Mouse (Mus musculus): ENCODE measurements around the gene Cacna1h. TPM values are rescaled to one million over a fixed set of nuclear protein-coding genes. Genes with fewer than 3 reads are reported as not detected.
A peak's percentile ranks its signal among the peaks of the same experiment; 100 is the strongest.

Gene Cacna1h
- polyA plus RNA-seq, 1 experiment: 118 TPM

DNA sequence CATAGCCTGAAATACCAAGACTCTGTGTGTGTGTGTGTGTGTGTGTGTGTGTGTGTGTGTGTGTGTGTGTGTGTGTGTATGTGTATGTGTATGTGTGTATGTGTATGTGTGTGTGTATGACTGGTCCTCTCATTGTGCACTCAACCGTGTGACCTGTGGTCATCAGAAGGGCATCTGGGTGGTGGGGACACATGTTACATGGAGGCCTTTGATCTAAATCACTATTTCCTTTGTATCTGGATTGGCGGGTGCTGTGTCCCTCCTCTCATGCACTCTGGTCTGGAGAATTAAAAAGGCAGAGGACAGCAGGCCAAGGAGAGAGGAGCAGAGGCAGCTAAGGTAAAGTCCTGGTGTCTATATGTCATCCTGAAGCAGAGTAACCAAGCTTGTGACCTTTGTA is 67.6 kb downstream of the Cacna1h start, which contains the start of gene Tpsb2:
Gene Tpsb2, plus strand, starts transcription at position 301 of the 400 bp plus-strand sequence.
- TF ChIP-seq CTCF (IDR thresholded peaks at IDR 0.05; ENCODE audit: borderline replicate concordance, extremely low read depth, insufficient read depth, insufficient read length) (no peak), POLR2A (IDR thresholded peaks at IDR 0.05; ENCODE audit: borderline replicate concordance, extremely low read depth, insufficient read depth, insufficient read length, poor library complexity, severe bottlenecking) (no peak)
- DNase-seq (ENCODE audit: low read depth): no peak

DNA sequence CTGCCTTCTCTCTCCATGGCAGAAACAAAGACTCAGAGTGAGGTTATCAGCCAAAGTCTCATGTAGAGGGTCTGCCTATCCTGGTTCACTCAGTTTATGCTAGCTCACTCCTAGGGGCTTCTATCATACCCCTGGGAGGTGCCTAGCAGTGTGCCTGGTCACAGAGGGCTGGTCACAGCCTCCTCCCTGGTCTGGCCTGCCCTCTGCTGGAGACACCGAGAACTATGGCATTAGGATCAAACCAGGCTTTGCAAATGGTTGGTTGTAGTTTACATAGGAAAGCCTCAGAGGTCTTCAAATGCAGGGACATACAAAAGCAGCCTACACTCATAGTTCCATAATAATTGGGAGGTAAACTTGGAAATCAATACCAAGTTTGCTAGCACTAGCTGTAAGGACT is 69.9 kb downstream of the Cacna1h start:
- DNase-seq (ENCODE audit: low read depth): peak; percentile 8
- TF ChIP-seq CTCF (IDR thresholded peaks at IDR 0.05; ENCODE audit: borderline replicate concordance, extremely low read depth, insufficient read depth, insufficient read length): peak; percentile 73
- no peak for TF ChIP-seq POLR2A (IDR thresholded peaks at IDR 0.05; ENCODE audit: borderline replicate concordance, extremely low read depth, insufficient read depth, insufficient read length, poor library complexity, severe bottlenecking)

DNA sequence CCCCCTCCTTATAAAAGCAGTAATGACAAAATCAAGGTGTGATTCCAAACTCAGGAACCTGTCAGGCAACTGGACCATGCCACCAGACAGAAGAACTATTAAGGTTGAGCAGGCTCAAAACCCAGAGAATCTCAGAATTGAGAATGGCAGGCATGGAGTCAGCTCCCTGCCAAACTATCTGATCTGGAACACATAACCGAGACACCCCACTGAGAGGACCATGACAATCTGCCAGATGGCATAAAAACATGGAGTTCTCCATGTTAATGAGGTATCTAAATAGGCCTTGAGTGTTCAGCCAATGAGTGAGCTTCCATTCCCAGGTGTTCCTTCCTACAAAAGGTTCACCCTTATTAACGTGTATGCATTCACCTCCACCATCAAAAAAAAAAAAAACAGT is 72.3 kb downstream of the Cacna1h start:
- TF ChIP-seq POLR2A (IDR thresholded peaks at IDR 0.05; ENCODE audit: borderline replicate concordance, extremely low read depth, insufficient read depth, insufficient read length, poor library complexity, severe bottlenecking): no peak
- TF ChIP-seq CTCF (IDR thresholded peaks at IDR 0.05; ENCODE audit: borderline replicate concordance, extremely low read depth, insufficient read depth, insufficient read length): no peak
- DNase-seq (ENCODE audit: low read depth): no peak

DNA sequence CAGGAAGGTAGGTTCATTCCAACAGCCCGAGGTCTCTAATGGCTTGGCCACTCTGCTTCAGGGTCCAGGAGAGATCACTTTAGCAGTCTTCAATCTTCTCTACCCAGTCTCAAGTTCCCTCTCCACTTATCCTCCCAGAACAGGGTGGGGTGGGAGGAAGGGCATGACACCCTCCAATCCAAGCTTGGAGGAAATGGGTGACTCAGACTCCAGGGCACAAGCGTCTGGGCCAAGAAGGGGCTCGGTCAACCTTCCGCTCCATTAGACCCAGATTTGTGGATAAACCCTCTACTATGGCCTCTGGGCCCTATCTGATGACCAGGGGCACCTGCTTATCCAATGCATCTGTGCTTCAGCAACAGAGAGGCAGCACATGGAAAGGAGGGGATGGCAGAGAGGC is 88.1 kb downstream of the Cacna1h start, which contains the start of gene Tpsab1:
Gene Tpsab1, minus strand, starts transcription at position 101 of the 400 bp plus-strand sequence.
- TF ChIP-seq POLR2A (IDR thresholded peaks at IDR 0.05; ENCODE audit: borderline replicate concordance, extremely low read depth, insufficient read depth, insufficient read length, poor library complexity, severe bottlenecking) (no peak), CTCF (IDR thresholded peaks at IDR 0.05; ENCODE audit: borderline replicate concordance, extremely low read depth, insufficient read depth, insufficient read length) (no peak)
- no peak for DNase-seq (ENCODE audit: low read depth)

DNA sequence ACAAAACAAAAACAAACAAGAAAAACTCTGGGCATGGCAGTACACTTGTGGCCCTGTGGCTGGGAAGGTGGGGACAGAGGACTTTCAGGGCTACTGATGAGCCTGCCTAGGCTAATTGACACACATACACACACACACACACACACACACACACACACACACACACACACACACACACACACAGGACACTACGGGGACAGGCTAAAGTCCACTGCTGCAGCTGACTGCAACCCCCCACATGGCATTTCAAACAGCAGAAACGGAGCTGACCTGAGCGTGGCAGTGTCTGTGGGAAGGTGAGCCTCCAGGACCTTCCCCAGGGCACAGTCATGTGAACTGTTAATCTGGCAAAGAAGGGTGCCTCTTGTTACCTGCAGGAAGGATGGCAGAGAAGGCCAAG is 92.1 kb downstream of the Cacna1h start:
- no peak for DNase-seq (ENCODE audit: low read depth)
- TF ChIP-seq CTCF (IDR thresholded peaks at IDR 0.05; ENCODE audit: borderline replicate concordance, extremely low read depth, insufficient read depth, insufficient read length) (no peak), POLR2A (IDR thresholded peaks at IDR 0.05; ENCODE audit: borderline replicate concordance, extremely low read depth, insufficient read depth, insufficient read length, poor library complexity, severe bottlenecking) (no peak)

DNA sequence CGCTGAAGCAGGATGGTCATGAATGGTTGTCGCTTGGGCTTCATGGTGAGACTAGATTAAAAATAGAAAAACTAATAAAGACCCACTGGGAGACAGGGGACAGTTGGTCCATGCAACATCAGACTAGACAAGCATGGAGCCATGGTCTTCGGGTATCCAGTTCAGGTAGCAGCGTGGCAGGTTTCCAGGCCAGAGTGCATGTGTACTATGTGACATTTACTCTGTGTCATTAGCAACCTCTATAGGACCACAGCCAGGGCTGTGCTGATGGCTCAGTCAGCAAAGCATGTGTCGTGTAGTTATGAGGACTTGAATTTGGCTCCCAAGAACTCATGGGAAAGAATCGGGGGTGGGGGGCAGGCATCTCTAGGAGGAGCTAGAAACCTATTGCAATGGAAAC is 93.6 kb downstream of the Cacna1h start:
- TF ChIP-seq POLR2A (IDR thresholded peaks at IDR 0.05; ENCODE audit: borderline replicate concordance, extremely low read depth, insufficient read depth, insufficient read length, poor library complexity, severe bottlenecking): no peak
- no peak for TF ChIP-seq CTCF (IDR thresholded peaks at IDR 0.05; ENCODE audit: borderline replicate concordance, extremely low read depth, insufficient read depth, insufficient read length)
- DNase-seq (ENCODE audit: low read depth): no peak

DNA sequence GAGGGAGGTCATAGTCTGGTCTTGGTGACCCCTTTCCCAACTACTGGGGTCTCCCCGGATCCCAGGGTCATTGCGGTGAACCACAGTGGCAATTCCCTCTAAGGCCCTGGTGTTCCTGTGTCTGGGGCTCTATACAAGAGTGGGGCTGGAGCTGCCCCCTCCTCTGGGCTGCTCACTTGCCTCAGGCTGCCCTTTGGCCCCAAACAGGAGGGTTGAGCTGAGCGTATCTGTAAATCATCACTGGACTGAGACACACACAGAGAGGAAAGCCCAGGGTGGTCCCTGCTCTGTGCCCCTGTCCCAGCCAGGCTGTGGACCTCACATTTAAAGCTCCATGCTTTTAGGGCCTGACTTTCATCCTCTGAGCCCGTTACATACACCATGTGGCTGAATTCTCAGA is 95.4 kb downstream of the Cacna1h start:
- TF ChIP-seq POLR2A (IDR thresholded peaks at IDR 0.05; ENCODE audit: borderline replicate concordance, extremely low read depth, insufficient read depth, insufficient read length, poor library complexity, severe bottlenecking): no peak
- TF ChIP-seq CTCF (IDR thresholded peaks at IDR 0.05; ENCODE audit: borderline replicate concordance, extremely low read depth, insufficient read depth, insufficient read length): no peak

DNA sequence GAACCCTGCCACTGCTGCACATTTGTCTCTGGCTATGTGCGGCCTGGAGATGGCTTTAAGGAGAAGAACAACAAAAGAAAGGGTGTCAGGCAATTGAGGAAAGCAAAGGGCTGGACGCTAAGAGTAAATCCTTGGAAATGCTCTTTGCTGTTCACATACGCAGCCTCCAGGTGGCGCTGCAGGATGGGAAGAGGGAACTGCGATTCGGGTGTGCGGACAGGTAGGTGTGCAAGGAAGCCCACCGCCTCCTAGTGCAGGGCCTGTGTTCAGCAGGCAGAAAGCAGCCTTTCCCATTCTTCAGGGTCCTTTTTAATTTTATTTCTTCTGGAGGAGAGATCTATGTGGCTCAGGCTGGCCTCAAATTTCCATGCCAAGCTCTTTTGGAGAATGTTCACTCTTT is 99.6 kb downstream of the Cacna1h start:
- TF ChIP-seq CTCF (IDR thresholded peaks at IDR 0.05; ENCODE audit: borderline replicate concordance, extremely low read depth, insufficient read depth, insufficient read length) (peak; percentile 98), POLR2A (IDR thresholded peaks at IDR 0.05; ENCODE audit: borderline replicate concordance, extremely low read depth, insufficient read depth, insufficient read length, poor library complexity, severe bottlenecking) (no peak)
- peak; percentile 86 for DNase-seq (ENCODE audit: low read depth)

More for the DNA sequence above, 95.4 kb downstream of the Cacna1h start:
- no peak for DNase-seq (ENCODE audit: low read depth)

DNA sequence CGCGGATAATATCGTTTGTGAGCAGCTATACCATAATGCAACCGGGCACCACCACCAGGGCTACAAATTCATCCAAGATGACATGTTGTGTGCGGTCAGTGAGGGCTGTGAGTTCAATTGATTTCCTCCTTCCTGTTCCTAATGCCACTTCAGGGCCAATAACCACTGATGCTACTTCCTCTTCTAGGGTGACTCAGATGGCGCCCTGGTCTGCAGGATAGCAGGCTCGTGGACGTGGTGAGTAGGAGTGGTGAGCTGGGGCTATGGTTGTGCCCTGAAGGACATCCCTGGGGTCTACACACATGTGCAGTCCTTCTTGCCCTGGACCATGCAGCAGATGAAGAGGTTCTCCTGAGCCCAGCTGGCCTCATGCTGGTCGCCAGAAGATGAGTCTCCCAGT is 101.3 kb downstream of the Cacna1h start:
- TF ChIP-seq CTCF (IDR thresholded peaks at IDR 0.05; ENCODE audit: borderline replicate concordance, extremely low read depth, insufficient read depth, insufficient read length): no peak
- no peak for TF ChIP-seq POLR2A (IDR thresholded peaks at IDR 0.05; ENCODE audit: borderline replicate concordance, extremely low read depth, insufficient read depth, insufficient read length, poor library complexity, severe bottlenecking)
- DNase-seq (ENCODE audit: low read depth): no peak

Other genes starting within 250 kb of the Cacna1h start
- 22.3 and 29.5 TPM in 2 replicates for gene BC003965, start 249.2 kb downstream of the Cacna1h start, polyA plus RNA-seq (2012; rRNA removed)
- 22.3 and 24.1 TPM in 2 replicates for gene Unkl, start 245.4 kb downstream of the Cacna1h start, polyA plus RNA-seq (2012; rRNA removed)
- 75.1 and 108 TPM in 2 replicates for gene Gnptg, start 193.7 kb downstream of the Cacna1h start, polyA plus RNA-seq (2012; rRNA removed)
- gene Tsr3, start 193.6 kb downstream of the Cacna1h start, polyA plus RNA-seq (2012; rRNA removed): 40.8 and 54.0 TPM in 2 replicates
- 15.6 and 16.6 TPM in 2 replicates for gene Baiap3, start 177.4 kb downstream of the Cacna1h start, polyA plus RNA-seq (2012; rRNA removed)
- 481 and 573 TPM in 2 replicates for gene Ube2i, start 159.2 kb downstream of the Cacna1h start, polyA plus RNA-seq (2012; rRNA removed)
- gene Prss34, start 135.4 kb downstream of the Cacna1h start, polyA plus RNA-seq (2012; rRNA removed): 0.08 and 0.19 TPM in 2 replicates
- not detected in 2 replicates for gene Prss28, start 125.1 kb downstream of the Cacna1h start, polyA plus RNA-seq (2012; rRNA removed)
- not detected in 2 replicates for gene Prss29, start 115.1 kb downstream of the Cacna1h start, polyA plus RNA-seq (2012; rRNA removed)
- gene Tpsab1, start 88.2 kb downstream of the Cacna1h start, polyA plus RNA-seq (2012; rRNA removed): 0.06 TPM in 1 of 2 replicates, not detected in the other
- gene Tpsb2, start 67.5 kb downstream of the Cacna1h start, polyA plus RNA-seq (2012; rRNA removed): 0.62 and 2.5 TPM in 2 replicates
- gene Tpsg1, start 64.5 kb downstream of the Cacna1h start, polyA plus RNA-seq (2012; rRNA removed): 0.45 and 0.72 TPM in 2 replicates
- 1.1 and 1.4 TPM in 2 replicates for gene Tekt4, start 20.8 kb upstream of the Cacna1h start, polyA plus RNA-seq (2012; rRNA removed)
- gene Sstr5, start 63.5 kb upstream of the Cacna1h start, polyA plus RNA-seq (2012; rRNA removed): 0.22 and 0.25 TPM in 2 replicates
- gene Sox8, start 136.9 kb upstream of the Cacna1h start, polyA plus RNA-seq (2012; rRNA removed): 17.6 and 17.9 TPM in 2 replicates
- gene Lmf1, start 145.3 kb upstream of the Cacna1h start, polyA plus RNA-seq (2012; rRNA removed): 11.7 and 16.0 TPM in 2 replicates

All from brain, embryonic 14.5 days (tissue).